Mouse (Mus musculus): ENCODE results near the gene Espn.

Gene Espn

DNA sequence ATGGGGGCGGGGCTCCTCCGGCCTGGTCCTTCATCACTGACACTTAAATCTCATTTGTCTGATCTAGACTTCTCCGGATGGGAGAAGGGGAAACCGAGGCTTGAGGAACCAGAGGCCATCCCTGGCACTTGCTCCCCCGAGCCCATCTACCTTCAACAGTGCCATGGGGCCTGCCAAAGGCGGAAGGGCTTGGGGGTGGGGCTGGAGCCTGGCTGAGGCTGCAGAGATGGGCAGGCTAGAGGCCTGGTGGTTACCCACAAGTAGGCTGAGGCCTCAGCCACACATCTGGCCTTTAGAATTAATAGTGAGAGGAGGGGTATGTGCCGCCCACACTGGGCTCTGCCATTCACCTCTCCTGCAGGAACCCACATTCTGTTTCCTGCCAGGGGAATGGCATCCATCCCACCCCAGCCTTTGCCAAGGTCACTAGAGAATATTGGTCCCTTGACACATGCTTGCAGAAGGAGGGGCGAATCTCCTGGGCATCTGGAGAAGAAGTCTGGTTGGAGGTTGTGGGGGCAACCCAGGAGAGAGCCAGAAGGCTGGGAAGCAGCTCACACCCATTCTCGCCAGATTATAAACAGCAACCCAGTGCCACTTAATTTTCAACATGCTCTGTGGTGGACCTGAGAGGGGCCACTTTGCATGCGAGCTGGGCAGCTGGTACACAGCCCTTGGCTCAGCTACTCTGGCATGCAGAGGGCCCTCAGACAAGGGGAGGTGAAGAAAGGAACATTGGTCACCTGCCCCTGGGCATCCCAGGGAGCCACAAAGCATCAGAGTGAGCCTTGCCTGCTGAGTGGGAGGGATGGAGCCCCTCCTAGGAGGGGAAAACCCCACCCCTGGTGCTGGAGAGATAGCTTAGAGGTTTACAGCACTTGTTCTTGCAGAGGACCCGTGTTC, 81.4 kb downstream of the Espn start:
- DNase-seq (ENCODE audit: low spot score in 2 of 2): no peak

All from frontal cortex, postnatal 25 days (tissue).